Mouse (Mus musculus) CH12.LX (cell line): ENCODE measurements at regions not wholly inside any gene's neighbourhood (a gene's known extent, or its start where the extent isn't known, plus 50 kb on each side); places are given as distances from the start of the nearest gene placed in this dataset.

Source experiments
- DNase-seq: peaks from one replicate; pipeline ENCODE4 v3.0.0-alpha.2; 2013; ENCODE audit errors: extremely low read depth
- H3K27ac ChIP-seq: 2 replicates; pipeline ENCODE4 v1.5.1; 2012; ENCODE audit warnings: low read depth, mild to moderate bottlenecking, control low read depth, moderate library complexity; ENCODE audit not compliant: insufficient read depth
- H3K27me3 ChIP-seq: replicated peaks from 2 replicates; pipeline ENCODE3; 2012; ENCODE audit warnings: inconsistent platforms
- H3K36me3 ChIP-seq, 2 experiments: replicated peaks in 1 of 2; 2 replicates each; pipeline versions ENCODE3 to v1.6.1; 2012; ENCODE audit warnings: inconsistent platforms in 1 of 2, low read length in 1 of 2, mild to moderate bottlenecking in 1 of 2, mixed read lengths in 1 of 2, moderate library complexity in 1 of 2; ENCODE audit not compliant: control insufficient read depth in 1 of 2, insufficient read depth in 1 of 2
- H3K4me1 ChIP-seq, 2 experiments: 2 replicates each; pipeline ENCODE4 v1.6.1; 2012; ENCODE audit warnings: inconsistent platforms in 1 of 2, moderate library complexity in 1 of 2; ENCODE audit not compliant: insufficient read depth in 2 of 2, control insufficient read depth in 1 of 2
- H3K4me2 ChIP-seq: 2 replicates; pipeline ENCODE4 v1.6.1; 2012; ENCODE audit warnings: low read depth, mild to moderate bottlenecking, control low read depth; ENCODE audit not compliant: poor library complexity, insufficient read depth, severe bottlenecking
- H3K4me3 ChIP-seq, 3 experiments: fragments of 150-350 bp in 1 of 3; sonication (generic) in 1 of 3; replicated peaks in 1 of 3; 2 replicates each; pipeline versions ENCODE3 to v1.5.1; 2011 to 2012; ENCODE audit warnings: low read depth in 2 of 3, low read length in 2 of 3, mild to moderate bottlenecking in 2 of 3, moderate library complexity in 2 of 3, control low read depth in 1 of 3, improper control_type of control experiment in 1 of 3, inconsistent platforms in 1 of 3, mixed read lengths in 1 of 3; ENCODE audit not compliant: poor library complexity in 1 of 3
- H3K79me2 ChIP-seq: replicated peaks from 2 replicates; pipeline ENCODE4 v1.6.1; 2012; ENCODE audit warnings: mild to moderate bottlenecking, moderate library complexity; ENCODE audit not compliant: control insufficient read depth, poor library complexity, insufficient read depth, severe bottlenecking; ENCODE audit errors: extremely low read depth
- H3K9ac ChIP-seq: 2 replicates; pipeline ENCODE4 v1.6.1; 2012; ENCODE audit warnings: low read depth, mild to moderate bottlenecking, control low read depth, moderate library complexity; ENCODE audit not compliant: insufficient read depth
- H3K9me3 ChIP-seq: replicated peaks from 2 replicates; pipeline ENCODE3; 2012; ENCODE audit warnings: low read length, inconsistent platforms, mixed read lengths
- BHLHE40 ChIP-seq: IDR thresholded peaks from 2 replicates; pipeline ENCODE4 v1.6.1; 2011; ENCODE audit warnings: mild to moderate bottlenecking, low read depth, low read length, improper control_type of control experiment
- E2F4 ChIP-seq: IDR thresholded peaks from 2 replicates; pipeline ENCODE4 v1.6.1; 2011; ENCODE audit warnings: low read depth, low read length, improper control_type of control experiment; ENCODE audit not compliant: insufficient replicate concordance
- ELF1 ChIP-seq: IDR thresholded peaks from 2 replicates; pipeline ENCODE4 v1.6.1; 2014; ENCODE audit warnings: low read depth, mild to moderate bottlenecking, inconsistent platforms, low read length, improper control_type of control experiment
- EP300 ChIP-seq: IDR thresholded peaks from 2 replicates; pipeline ENCODE4 v1.6.1; 2011; ENCODE audit warnings: low read length, improper control_type of control experiment
- ETS1 ChIP-seq: conservative IDR thresholded peaks from 2 replicates; pipeline ENCODE4 v1.6.1; 2012; ENCODE audit warnings: low read depth, mild to moderate bottlenecking, inconsistent platforms, low read length, improper control_type of control experiment, moderate library complexity
- GABPA ChIP-seq: IDR thresholded peaks from 2 replicates; pipeline ENCODE4 v1.6.1; 2012; ENCODE audit warnings: low read depth, low read length, improper control_type of control experiment, inconsistent platforms; ENCODE audit not compliant: insufficient replicate concordance
- HCFC1 ChIP-seq: IDR thresholded peaks from 2 replicates; pipeline ENCODE4 v1.6.1; 2012; ENCODE audit warnings: low read depth, mild to moderate bottlenecking, inconsistent platforms, low read length, improper control_type of control experiment
- IRF4 ChIP-seq: IDR thresholded peaks from 2 replicates; pipeline ENCODE4 v1.6.1; 2014; ENCODE audit warnings: low read depth, mild to moderate bottlenecking, inconsistent platforms, low read length, improper control_type of control experiment
- JUND ChIP-seq: conservative IDR thresholded peaks from 2 replicates; pipeline ENCODE4 v1.6.1; 2011; ENCODE audit warnings: low read depth, low read length, improper control_type of control experiment
- MAFK ChIP-seq: IDR thresholded peaks from 2 replicates; pipeline ENCODE4 v1.6.1; 2011; ENCODE audit warnings: low read length, improper control_type of control experiment; ENCODE audit not compliant: insufficient replicate concordance
- MAX ChIP-seq: IDR thresholded peaks from 2 replicates; pipeline ENCODE4 v1.6.1; 2011; ENCODE audit warnings: low read length, improper control_type of control experiment
- MAZ ChIP-seq: IDR thresholded peaks from 2 replicates; pipeline ENCODE4 v1.6.1; 2012; ENCODE audit warnings: low read depth, mild to moderate bottlenecking, inconsistent platforms, low read length, improper control_type of control experiment, moderate library complexity
- MXI1 ChIP-seq: IDR thresholded peaks from 2 replicates; pipeline ENCODE4 v1.6.1; 2011; ENCODE audit warnings: mild to moderate bottlenecking, low read depth, low read length, improper control_type of control experiment
- MYC ChIP-seq: IDR thresholded peaks from 2 replicates; pipeline ENCODE4 v1.6.1; 2011; ENCODE audit warnings: low read depth, mild to moderate bottlenecking, improper control_type of control experiment, low read length
- NRF1 ChIP-seq: IDR thresholded peaks from 2 replicates; pipeline ENCODE4 v1.6.1; 2014; ENCODE audit warnings: low read depth, mild to moderate bottlenecking, inconsistent platforms, low read length, improper control_type of control experiment, moderate library complexity
- POLR2A ChIP-seq: IDR thresholded peaks from 2 replicates; pipeline ENCODE4 v1.6.1; 2011; ENCODE audit warnings: low read depth, mild to moderate bottlenecking, improper control_type of control experiment, low read length
- RAD21 ChIP-seq: IDR thresholded peaks from 2 replicates; pipeline ENCODE4 v1.6.1; 2011; ENCODE audit warnings: low read depth, mild to moderate bottlenecking, low read length, improper control_type of control experiment, moderate library complexity
- SIN3A ChIP-seq: IDR thresholded peaks from 2 replicates; pipeline ENCODE4 v1.6.1; 2012; ENCODE audit warnings: low read length, improper control_type of control experiment, inconsistent platforms
- TBP ChIP-seq: conservative IDR thresholded peaks from 2 replicates; pipeline ENCODE4 v1.6.1; 2011; ENCODE audit warnings: low read depth, low read length, improper control_type of control experiment
- USF1 ChIP-seq: IDR thresholded peaks from 2 replicates; pipeline ENCODE4 v1.6.1; 2014; ENCODE audit warnings: low read depth, mild to moderate bottlenecking, inconsistent platforms, low read length, improper control_type of control experiment
- ZC3H11A ChIP-seq: IDR thresholded peaks from 2 replicates; pipeline ENCODE4 v1.6.1; 2012; ENCODE audit warnings: low read depth, mild to moderate bottlenecking, inconsistent platforms, low read length, improper control_type of control experiment
- ZKSCAN1 ChIP-seq: IDR thresholded peaks from 2 replicates; pipeline ENCODE4 v1.6.1; 2012; ENCODE audit warnings: low read depth, inconsistent platforms, low read length, improper control_type of control experiment, borderline replicate concordance
- ZMIZ1 ChIP-seq: IDR thresholded peaks from 2 replicates; pipeline ENCODE4 v1.6.1; 2012; ENCODE audit warnings: low read depth, mild to moderate bottlenecking, inconsistent platforms, low read length, improper control_type of control experiment
- ZNF384 ChIP-seq: IDR thresholded peaks from 2 replicates; pipeline ENCODE4 v1.6.1; 2012; ENCODE audit warnings: low read depth, low read length, improper control_type of control experiment, inconsistent platforms
- dilution Hi-C: fragments of 300-500 bp; cut with MboI; formaldehyde crosslinking; loops from 2 replicates; pipeline ENCODE4 v1.14.3; 2020; ENCODE audit warnings: low sequenced_read_pairs; ENCODE audit not compliant: extremely low pct_unique_long_range_greater_than_20kb, extremely low pct_ligation_motif_present
- in situ Hi-C: fragments of 300-500 bp; cut with MboI; formaldehyde crosslinking; loops from 3 replicates; pipeline ENCODE4 v1.14.3; 2019; ENCODE audit warnings: low sequenced_read_pairs, low pct_ligation_motif_present, low pct_unique_long_range_greater_than_20kb, mixed read lengths

- dilution Hi-C loops = no loop called here
- no peaks in the 10 kb centered on the region for H3K36me3 ChIP-seq
Measured at GRCm38 (mm10) chr1:190239796-190240195, 69.3 kb upstream of the Prox1 start.

GRCm38 (mm10) chr1:190230866-190231265 lies 60.4 kb upstream of the Prox1 start:
- H3K9me3 ChIP-seq = peaks cover 4% of the 10 kb centered on the region
- dilution Hi-C loops = no loop called here
- H3K9ac ChIP-seq = no peak overlapping the region
- H3K79me2 ChIP-seq = no peaks in the 10 kb centered on the region
- H3K27ac ChIP-seq = no peak overlapping the region
- DNase-seq = no peak
- H3K4me1 ChIP-seq = peaks cover 0 to 15% of the 10 kb centered on the region in 2 experiments; a peak in 2 of 4 replicates
- in situ Hi-C loops = no loop called here
- no peak for TF ChIP-seq ZNF384
- TF ChIP-seq ZC3H11A = no peak
- TF ChIP-seq MAFK = no peak
- TF ChIP-seq ETS1 = no peak
- TF ChIP-seq EP300 = no peak
- TF ChIP-seq BHLHE40 = no peak
- TF ChIP-seq MAX = no peak
- no peak for TF ChIP-seq MYC
- TF ChIP-seq IRF4 = no peak
- no peak for TF ChIP-seq TBP
- TF ChIP-seq JUND = no peak
- no peak for TF ChIP-seq MXI1
- TF ChIP-seq HCFC1 = no peak
- H3K4me3 ChIP-seq = no peak overlapping the region
- no peak overlapping the region for H3K4me2 ChIP-seq
- H3K27me3 ChIP-seq = peaks cover 44% of the 10 kb centered on the region
- no peaks in the 10 kb centered on the region for H3K36me3 ChIP-seq

More at GRCm38 (mm10) chr1:190239796-190240195, 69.3 kb upstream of the Prox1 start:
- Histone ChIP-seq H3K4me1 (no peaks in the 10 kb centered on the region), H3K4me3 (no peak overlapping the region), H3K27ac (no peak overlapping the region), H3K79me2 (no peaks in the 10 kb centered on the region), H3K27me3 (peaks cover 68% of the 10 kb centered on the region), H3K9me3 (no peaks in the 10 kb centered on the region), H3K9ac (no peak overlapping the region), H3K4me2 (no peak overlapping the region)
- TF ChIP-seq ZKSCAN1 (no peak), ELF1 (no peak), ZMIZ1 (no peak), MAFK (no peak), MXI1 (no peak), RAD21 (no peak), MYC (no peak), IRF4 (no peak), E2F4 (no peak), GABPA (no peak), MAZ (no peak), SIN3A (no peak), USF1 (no peak), NRF1 (no peak), POLR2A (no peak)
- DNase-seq = no peak
- in situ Hi-C loops = no loop called here
